Mouse (Mus musculus) cortical plate, adult 2 months (tissue): ENCODE data around the gene Rps6ka1.

Experiments used
- CTCF ChIP-seq: fragments of 200-500 bp; IDR thresholded peaks from 2 replicates; pipeline ENCODE4 v1.5.1; 2011; ENCODE audit warnings: mild to moderate bottlenecking, control low read depth, low read length; ENCODE audit not compliant: insufficient read depth; ENCODE audit errors: extremely low read depth
- POLR2A ChIP-seq: fragments of 200-500 bp; IDR thresholded peaks from 2 replicates; pipeline ENCODE4 v1.6.1; 2011; ENCODE audit warnings: mild to moderate bottlenecking, low read length, control low read depth; ENCODE audit not compliant: insufficient read depth; ENCODE audit errors: extremely low read depth

GRCm38 (mm10) chr4:133897431-133897891, 9.9 kb upstream of the Rps6ka1 start:
- TF ChIP-seq POLR2A, result no peak
- no peak for TF ChIP-seq CTCF
